Mouse (Mus musculus): ENCODE results near the gene Btbd19. TPM values are rescaled to one million over a fixed set of nuclear protein-coding genes. Genes with fewer than 3 reads are reported as not detected.
A peak's percentile ranks its signal among the peaks of the same experiment; 100 is the strongest.

Btbd19 gene
- total RNA-seq (2021), result 10 to 100 TPM; 11.5 to 13.2 TPM
- long read RNA-seq, experiment 1, partial matches to known transcripts, result 3 of 11 reads
- long read RNA-seq, experiment 1, other reads (novel, unspliced or antisense), result 5 of 11 reads
- long read RNA-seq, experiment 2, transcript Btbd19-208 (1 exons, 1,149 nt), result major isoform, 5 of 8 reads
- long read RNA-seq, experiment 2, partial matches to known transcripts, result 1 of 8 reads
- long read RNA-seq, experiment 2, other reads (novel, unspliced or antisense), result 1 of 8 reads

GRCm38 (mm10) chr4:117125348-117125909 is at the start of gene Btbd19:
TSS of gene Btbd19 (minus strand) at chr4:117125725.
- TF ChIP-seq CTCF (IDR thresholded peaks at IDR 0.05), result no peak
- intact Hi-C loops (cut with DNase I), result no loop called here
- DNase-seq (ENCODE audit: extremely low spot score in 1 of 2, low spot score in 2 of 2), result peak; percentile 67 to 70
- Histone ChIP-seq H3K4me3 (no peak within 1 kb of the TSS), H3K27ac (peak within 1 kb of the TSS; percentile 98)

GRCm38 (mm10) chr4:117169936-117170335 is 44.4 kb upstream of the Btbd19 start:
- no peak for DNase-seq (ENCODE audit: extremely low spot score in 1 of 2, low spot score in 2 of 2)
- Histone ChIP-seq H3K4me3 (no peak overlapping the region), H3K27ac (no peak overlapping the region)
- TF ChIP-seq CTCF (IDR thresholded peaks at IDR 0.05), result no peak
- intact Hi-C loops (cut with DNase I), result no loop called here

- Histone ChIP-seq H3K4me3 (no peak overlapping the region), H3K27ac (no peak overlapping the region)
- TF ChIP-seq CTCF (IDR thresholded peaks at IDR 0.05), result no peak
- intact Hi-C loops (cut with DNase I), result no loop called here
- DNase-seq (ENCODE audit: extremely low spot score in 1 of 2, low spot score in 2 of 2), result no peak
Observed at GRCm38 (mm10) chr4:117161183-117161582, 35.7 kb upstream of the Btbd19 start.

GRCm38 (mm10) chr4:117159666-117160065 is 34.1 kb upstream of the Btbd19 start:
- intact Hi-C loops (cut with DNase I), result loop anchor here (10.0 kb wide), 1 partner anchor 515 kb away; no protein-coding TSS in a partner anchor
- Histone ChIP-seq H3K27ac (no peak overlapping the region), H3K4me3 (no peak overlapping the region)
- no peak for TF ChIP-seq CTCF (IDR thresholded peaks at IDR 0.05)
- no peak for DNase-seq (ENCODE audit: extremely low spot score in 1 of 2, low spot score in 2 of 2)

GRCm38 (mm10) chr4:117156372-117156771 is 30.8 kb upstream of the Btbd19 start:
- H3K27ac ChIP-seq, result peak overlapping the region; percentile 90
- intact Hi-C loops (cut with DNase I), result loop anchor here (2.0 to 10.0 kb wide), 2 partner anchors 26 to 518 kb away; partner anchors contain the start of gene Kif2c
- peak overlapping the region; percentile 63 for H3K4me3 ChIP-seq
- no peak for DNase-seq (ENCODE audit: extremely low spot score in 1 of 2, low spot score in 2 of 2)
- TF ChIP-seq CTCF (IDR thresholded peaks at IDR 0.05), result no peak

GRCm38 (mm10) chr4:117155792-117156355 is 30.3 kb upstream of the Btbd19 start, which contains the start of gene Rps8:
TSS of gene Rps8 (minus strand) at chr4:117156243.
- intact Hi-C loops (cut with DNase I), result loop anchor here (2.0 to 10.0 kb wide), 2 partner anchors 27 to 519 kb away; partner anchors contain the start of gene Kif2c
- Histone ChIP-seq H3K27ac (peak within 1 kb of the TSS; percentile 90), H3K4me3 (peak within 1 kb of the TSS; percentile 63)
- DNase-seq (ENCODE audit: extremely low spot score in 1 of 2, low spot score in 2 of 2), result peak; percentile 83 to 86
- TF ChIP-seq CTCF (IDR thresholded peaks at IDR 0.05), result no peak

GRCm38 (mm10) chr4:117155020-117155791 is 29.7 kb upstream of the Btbd19 start:
- TF ChIP-seq CTCF (IDR thresholded peaks at IDR 0.05), result no peak
- Histone ChIP-seq H3K4me3 (peak overlapping the region; percentile 63), H3K27ac (peak overlapping the region; percentile 90)
- intact Hi-C loops (cut with DNase I), result loop anchor here (10.0 kb wide), 1 partner anchor 520 kb away; no protein-coding TSS in a partner anchor
- DNase-seq (ENCODE audit: extremely low spot score in 1 of 2, low spot score in 2 of 2), result no peak

GRCm38 (mm10) chr4:117152714-117153113 is 27.2 kb upstream of the Btbd19 start:
- Histone ChIP-seq H3K27ac (no peak overlapping the region), H3K4me3 (no peak overlapping the region)
- DNase-seq (ENCODE audit: extremely low spot score in 1 of 2, low spot score in 2 of 2), result no peak
- no peak for TF ChIP-seq CTCF (IDR thresholded peaks at IDR 0.05)
- intact Hi-C loops (cut with DNase I), result loop anchor here (10.0 kb wide), 1 partner anchor 522 kb away; no protein-coding TSS in a partner anchor

- no peak overlapping the region for H3K4me3 ChIP-seq
- H3K27ac ChIP-seq, result no peak overlapping the region
- no peak for TF ChIP-seq CTCF (IDR thresholded peaks at IDR 0.05)
- intact Hi-C loops (cut with DNase I), result loop anchor here (10.0 kb wide), 1 partner anchor 523 kb away; no protein-coding TSS in a partner anchor
- DNase-seq (ENCODE audit: extremely low spot score in 1 of 2, low spot score in 2 of 2), result no peak
Observed at GRCm38 (mm10) chr4:117151416-117151815, 25.9 kb upstream of the Btbd19 start.

GRCm38 (mm10) chr4:117150212-117150733 is 24.7 kb upstream of the Btbd19 start:
- intact Hi-C loops (cut with DNase I), result loop anchor here (10.0 kb wide), 1 partner anchor 525 kb away; no protein-coding TSS in a partner anchor
- H3K4me3 ChIP-seq, result no peak overlapping the region
- no peak overlapping the region for H3K27ac ChIP-seq
- no peak for DNase-seq (ENCODE audit: extremely low spot score in 1 of 2, low spot score in 2 of 2)
- TF ChIP-seq CTCF (IDR thresholded peaks at IDR 0.05), result no peak
